Mouse (Mus musculus): Measurements from ENCODE around the gene Tmem205. TPM values are rescaled to one million over a fixed set of nuclear protein-coding genes. Genes with fewer than 3 reads are reported as not detected.

Tmem205 gene
- polyA plus RNA-seq, 1 experiment: 21.4 TPM

GRCm38 (mm10) chr9:21958372-21958771 lies 31.0 kb upstream of the Tmem205 start:
- TF ChIP-seq POLR2A (IDR thresholded peaks at IDR 0.05; ENCODE audit: insufficient read depth, low read length) (no peak), EP300 (IDR thresholded peaks at IDR 0.05; ENCODE audit: insufficient read depth, low read depth, low read length) (no peak), CTCF (IDR thresholded peaks at IDR 0.05; ENCODE audit: low read depth, low read length) (no peak)
- Histone ChIP-seq H3K4me1 (ENCODE audit: control insufficient read depth, insufficient read depth, low read length) (no peaks in the 10 kb centered on the region), H3K27ac (ENCODE audit: insufficient read depth, low read length) (no peak overlapping the region), H3K4me3 (ENCODE audit: low read depth, low read length) (no peak overlapping the region), H3K27me3 (ENCODE audit: control insufficient read depth, insufficient read depth, low read length, poor library complexity, severe bottlenecking) (no peaks in the 10 kb centered on the region), H3K36me3 (ENCODE audit: control insufficient read depth, insufficient read depth, low read length, poor library complexity, severe bottlenecking) (no peaks in the 10 kb centered on the region), H3K9ac (ENCODE audit: low read depth, poor library complexity, severe bottlenecking) (no peak overlapping the region), H3K9me3 (replicated peaks; ENCODE audit: control insufficient read depth, insufficient read depth, low read length, poor library complexity, severe bottlenecking) (no peaks in the 10 kb centered on the region)

GRCm38 (mm10) chr9:21955570-21956281 lies 28.4 kb upstream of the Tmem205 start, which contains the start of gene Swsap1:
TSS of gene Swsap1 (plus strand) at chr9:21955755.
- no peaks in the 10 kb centered on the region for H3K4me1 ChIP-seq (ENCODE audit: control insufficient read depth, insufficient read depth, low read length)
- TF ChIP-seq CTCF (IDR thresholded peaks at IDR 0.05; ENCODE audit: low read depth, low read length) (no peak), EP300 (IDR thresholded peaks at IDR 0.05; ENCODE audit: insufficient read depth, low read depth, low read length) (no peak), POLR2A (IDR thresholded peaks at IDR 0.05; ENCODE audit: insufficient read depth, low read length) (peak; percentile 32)
- H3K9ac ChIP-seq (ENCODE audit: low read depth, poor library complexity, severe bottlenecking): peak within 1 kb of the TSS; percentile 46
- H3K27ac ChIP-seq (ENCODE audit: insufficient read depth, low read length): no peak within 1 kb of the TSS
- H3K9me3 ChIP-seq (replicated peaks; ENCODE audit: control insufficient read depth, insufficient read depth, low read length, poor library complexity, severe bottlenecking): no peaks in the 10 kb centered on the region
- no peaks in the 10 kb centered on the region for H3K27me3 ChIP-seq (ENCODE audit: control insufficient read depth, insufficient read depth, low read length, poor library complexity, severe bottlenecking)
- peak within 1 kb of the TSS; percentile 99 for H3K4me3 ChIP-seq (ENCODE audit: low read depth, low read length)
- H3K36me3 ChIP-seq (ENCODE audit: control insufficient read depth, insufficient read depth, low read length, poor library complexity, severe bottlenecking): no peaks in the 10 kb centered on the region

GRCm38 (mm10) chr9:21955225-21955569 lies 27.8 kb upstream of the Tmem205 start:
- peak; percentile 46 for TF ChIP-seq CTCF (IDR thresholded peaks at IDR 0.05; ENCODE audit: low read depth, low read length)
- TF ChIP-seq EP300 (IDR thresholded peaks at IDR 0.05; ENCODE audit: insufficient read depth, low read depth, low read length): no peak
- no peak overlapping the region for H3K27ac ChIP-seq (ENCODE audit: insufficient read depth, low read length)

GRCm38 (mm10) chr9:21954635-21955034 lies 27.3 kb upstream of the Tmem205 start:
- no peaks in the 10 kb centered on the region for H3K4me1 ChIP-seq (ENCODE audit: control insufficient read depth, insufficient read depth, low read length)
- H3K27ac ChIP-seq (ENCODE audit: insufficient read depth, low read length): no peak overlapping the region
- TF ChIP-seq POLR2A (IDR thresholded peaks at IDR 0.05; ENCODE audit: insufficient read depth, low read length) (no peak), CTCF (IDR thresholded peaks at IDR 0.05; ENCODE audit: low read depth, low read length) (no peak), EP300 (IDR thresholded peaks at IDR 0.05; ENCODE audit: insufficient read depth, low read depth, low read length) (no peak)
- H3K27me3 ChIP-seq (ENCODE audit: control insufficient read depth, insufficient read depth, low read length, poor library complexity, severe bottlenecking): no peaks in the 10 kb centered on the region
- H3K4me3 ChIP-seq (ENCODE audit: low read depth, low read length): no peak overlapping the region
- H3K36me3 ChIP-seq (ENCODE audit: control insufficient read depth, insufficient read depth, low read length, poor library complexity, severe bottlenecking): no peaks in the 10 kb centered on the region
- H3K9me3 ChIP-seq (replicated peaks; ENCODE audit: control insufficient read depth, insufficient read depth, low read length, poor library complexity, severe bottlenecking): no peaks in the 10 kb centered on the region
- H3K9ac ChIP-seq (ENCODE audit: low read depth, poor library complexity, severe bottlenecking): no peak overlapping the region

More at GRCm38 (mm10) chr9:21955225-21955569, 27.8 kb upstream of the Tmem205 start:
- H3K4me1 ChIP-seq (ENCODE audit: control insufficient read depth, insufficient read depth, low read length): no peaks in the 10 kb centered on the region
- H3K9ac ChIP-seq (ENCODE audit: low read depth, poor library complexity, severe bottlenecking): peak overlapping the region; percentile 46
- no peaks in the 10 kb centered on the region for H3K9me3 ChIP-seq (replicated peaks; ENCODE audit: control insufficient read depth, insufficient read depth, low read length, poor library complexity, severe bottlenecking)
- H3K36me3 ChIP-seq (ENCODE audit: control insufficient read depth, insufficient read depth, low read length, poor library complexity, severe bottlenecking): no peaks in the 10 kb centered on the region
- H3K27me3 ChIP-seq (ENCODE audit: control insufficient read depth, insufficient read depth, low read length, poor library complexity, severe bottlenecking): no peaks in the 10 kb centered on the region
- peak overlapping the region; percentile 99 for H3K4me3 ChIP-seq (ENCODE audit: low read depth, low read length)

- TF ChIP-seq POLR2A (IDR thresholded peaks at IDR 0.05; ENCODE audit: insufficient read depth, low read length) (no peak), CTCF (IDR thresholded peaks at IDR 0.05; ENCODE audit: low read depth, low read length) (no peak), EP300 (IDR thresholded peaks at IDR 0.05; ENCODE audit: insufficient read depth, low read depth, low read length) (no peak)
- H3K27me3 ChIP-seq (ENCODE audit: control insufficient read depth, insufficient read depth, low read length, poor library complexity, severe bottlenecking): no peaks in the 10 kb centered on the region
- H3K4me3 ChIP-seq (ENCODE audit: low read depth, low read length): no peak overlapping the region
- H3K9ac ChIP-seq (ENCODE audit: low read depth, poor library complexity, severe bottlenecking): no peak overlapping the region
- no peaks in the 10 kb centered on the region for H3K4me1 ChIP-seq (ENCODE audit: control insufficient read depth, insufficient read depth, low read length)
- H3K9me3 ChIP-seq (replicated peaks; ENCODE audit: control insufficient read depth, insufficient read depth, low read length, poor library complexity, severe bottlenecking): no peaks in the 10 kb centered on the region
- H3K27ac ChIP-seq (ENCODE audit: insufficient read depth, low read length): no peak overlapping the region
- no peaks in the 10 kb centered on the region for H3K36me3 ChIP-seq (ENCODE audit: control insufficient read depth, insufficient read depth, low read length, poor library complexity, severe bottlenecking)
Measured at GRCm38 (mm10) chr9:21953600-21953999, 26.2 kb upstream of the Tmem205 start.

- Histone ChIP-seq H3K4me1 (ENCODE audit: control insufficient read depth, insufficient read depth, low read length) (peaks cover 2% of the 10 kb centered on the region), H3K27ac (ENCODE audit: insufficient read depth, low read length) (no peak overlapping the region), H3K9me3 (replicated peaks; ENCODE audit: control insufficient read depth, insufficient read depth, low read length, poor library complexity, severe bottlenecking) (no peaks in the 10 kb centered on the region), H3K36me3 (ENCODE audit: control insufficient read depth, insufficient read depth, low read length, poor library complexity, severe bottlenecking) (no peaks in the 10 kb centered on the region), H3K4me3 (ENCODE audit: low read depth, low read length) (no peak overlapping the region), H3K9ac (ENCODE audit: low read depth, poor library complexity, severe bottlenecking) (no peak overlapping the region), H3K27me3 (ENCODE audit: control insufficient read depth, insufficient read depth, low read length, poor library complexity, severe bottlenecking) (no peaks in the 10 kb centered on the region)
- TF ChIP-seq CTCF (IDR thresholded peaks at IDR 0.05; ENCODE audit: low read depth, low read length): peak; percentile 66
- TF ChIP-seq POLR2A (IDR thresholded peaks at IDR 0.05; ENCODE audit: insufficient read depth, low read length): no peak
- no peak for TF ChIP-seq EP300 (IDR thresholded peaks at IDR 0.05; ENCODE audit: insufficient read depth, low read depth, low read length)
Measured at GRCm38 (mm10) chr9:21951977-21952376, 24.6 kb upstream of the Tmem205 start.
